Mouse (Mus musculus) hindbrain, embryonic 11.5 days (tissue): ENCODE measurements at regions not wholly inside any gene's neighbourhood (a gene's known extent, or its start where the extent isn't known, plus 50 kb on each side); places are given as distances from the start of the nearest gene placed in this dataset.

Experiments
- ATAC-seq: fragments of 200-750 bp; cut with Nextera tagmentation; 2 replicates; pipeline ENCODE4 v1.8.0; 2017; ENCODE audit warnings: mild to moderate bottlenecking, moderate TSS enrichment, moderate library complexity; ENCODE audit not compliant: low FRiP score
- DNase-seq: peaks from one replicate; pipeline ENCODE4 v3.0.0-alpha.2; 2015; ENCODE audit warnings: low spot score
- H3K27ac ChIP-seq: fragments of 300-500 bp; sonication (generic); 2 replicates; pipeline ENCODE4 v1.5.1; 2014; ENCODE audit warnings: mild to moderate bottlenecking, low read depth, low read length
- H3K27me3 ChIP-seq: fragments of 300-500 bp; sonication (generic); 2 replicates; pipeline ENCODE4 v1.6.1; 2014; ENCODE audit warnings: mild to moderate bottlenecking, low read length, moderate library complexity, mixed read lengths; ENCODE audit not compliant: control insufficient read depth, insufficient read depth
- H3K36me3 ChIP-seq: fragments of 300-500 bp; sonication (generic); 2 replicates; pipeline ENCODE4 v1.6.1; 2014; ENCODE audit warnings: mild to moderate bottlenecking, low read length, moderate library complexity, mixed read lengths; ENCODE audit not compliant: control insufficient read depth, insufficient read depth
- H3K4me1 ChIP-seq: fragments of 300-500 bp; sonication (generic); replicated peaks from 2 replicates; pipeline ENCODE4 v1.6.1; 2014; ENCODE audit warnings: low read length, mixed read lengths; ENCODE audit not compliant: control insufficient read depth, insufficient read depth
- H3K4me2 ChIP-seq: fragments of 300-500 bp; sonication (generic); replicated peaks from 2 replicates; pipeline ENCODE4 v1.6.1; 2014; ENCODE audit warnings: mild to moderate bottlenecking, low read depth, low read length
- H3K4me3 ChIP-seq: fragments of 300-500 bp; sonication (generic); 2 replicates; pipeline ENCODE4 v1.5.1; 2014; ENCODE audit warnings: low read depth, low read length
- H3K9ac ChIP-seq: fragments of 300-500 bp; sonication (generic); 2 replicates; pipeline ENCODE4 v1.6.1; 2014; ENCODE audit warnings: low read depth, low read length
- H3K9me3 ChIP-seq: fragments of 300-500 bp; sonication (generic); 2 replicates; pipeline ENCODE4 v1.6.1; 2016; ENCODE audit warnings: low read length; ENCODE audit not compliant: control insufficient read depth
- WGBS: fragments of 180-500 bp; shearing (Covaris S2); extraction: QIAGEN DNeasy Blood & Tissue Kit; methylation state at CpG from one replicate; pipeline ENCODE4 v1.1.7; 2014; 5-methylcytosine and 5-hydroxymethylcytosine counted together

DNA sequence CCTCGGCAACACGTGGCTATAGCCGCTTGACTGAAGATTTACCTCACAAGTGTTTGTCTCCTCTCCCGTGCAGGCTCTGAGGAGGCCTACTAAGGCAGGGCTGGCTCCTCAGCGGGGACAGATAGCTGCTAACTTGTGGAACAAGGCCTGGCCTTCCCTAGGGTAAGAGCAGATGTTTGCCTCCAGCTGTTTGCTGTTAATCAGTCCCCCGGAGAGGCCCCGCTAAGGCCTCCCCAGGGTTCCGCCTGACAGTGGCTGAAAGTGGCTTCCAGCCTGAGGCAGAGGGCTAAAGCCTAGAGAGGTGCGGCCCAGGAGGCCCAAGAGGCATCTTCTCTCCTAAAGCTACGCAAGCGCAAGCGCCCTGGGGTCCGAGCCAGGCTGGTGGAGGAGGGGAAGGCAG, 52.1 kb upstream of the Dlx4 start:
- DNase-seq (no peak), ATAC-seq (no peak)
- peaks cover 29% of the 10 kb centered on the region for H3K27me3 ChIP-seq
- no peaks in the 10 kb centered on the region for H3K9me3 ChIP-seq
- H3K9ac ChIP-seq = no peak overlapping the region
- H3K27ac ChIP-seq = no peak overlapping the region
- 42% methylated on average over 13 of the region's 13 CpGs for WGBS
- H3K4me2 ChIP-seq = no peak overlapping the region
- no peaks in the 10 kb centered on the region for H3K36me3 ChIP-seq
- peaks cover 6% of the 10 kb centered on the region; the same call in 1 of the 2 replicates for H3K4me1 ChIP-seq
- no peak overlapping the region for H3K4me3 ChIP-seq

- Histone ChIP-seq H3K9me3 (no peaks in the 10 kb centered on the region), H3K4me3 (no peak overlapping the region), H3K27ac (no peak overlapping the region), H3K4me2 (no peak overlapping the region), H3K36me3 (no peaks in the 10 kb centered on the region), H3K27me3 (peaks cover 31% of the 10 kb centered on the region), H3K4me1 (peaks cover 6% of the 10 kb centered on the region; the same call in 1 of the 2 replicates), H3K9ac (no peak overlapping the region)
- DNase-seq (no peak), ATAC-seq (no peak)
- WGBS = 63% methylated on average over 3 of the region's 3 CpGs
These were observed 54.9 kb upstream of the Dlx4 start for GRCm38 (mm10) chr11:95200971-95201370.

GRCm38 (mm10) chr11:95210185-95211030, 50.9 kb upstream of the Tac4 start:
- no peaks in the 10 kb centered on the region for H3K36me3 ChIP-seq
- 4% methylated on average over 21 of the region's 22 CpGs for WGBS
- H3K27me3 ChIP-seq = no peaks in the 10 kb centered on the region; the same call in 1 of the 2 replicates
- DNase-seq (peak; percentile 77), ATAC-seq (peak; percentile 64)
- no peaks in the 10 kb centered on the region for H3K9me3 ChIP-seq
- no peak overlapping the region for H3K27ac ChIP-seq
- peak overlapping the region; percentile 29 for H3K4me3 ChIP-seq
- H3K4me1 ChIP-seq = peaks cover 10% of the 10 kb centered on the region
- peak overlapping the region; percentile 15; the same call in 1 of the 2 replicates for H3K9ac ChIP-seq
- H3K4me2 ChIP-seq = peak overlapping the region; percentile 58

GRCm38 (mm10) chr11:95211031-95211425, 50.3 kb upstream of the Tac4 start:
- ATAC-seq (peak; percentile 38), DNase-seq (no peak)
- no peaks in the 10 kb centered on the region for H3K36me3 ChIP-seq
- H3K4me2 ChIP-seq = no peak overlapping the region
- no peak overlapping the region for H3K27ac ChIP-seq
- peaks cover 10% of the 10 kb centered on the region for H3K4me1 ChIP-seq
- WGBS = 16% methylated on average over 5 of the region's 5 CpGs
- H3K9me3 ChIP-seq = no peaks in the 10 kb centered on the region
- peaks cover 2% of the 10 kb centered on the region; the same call in 1 of the 2 replicates for H3K27me3 ChIP-seq
- no peak overlapping the region; the same call in 1 of the 2 replicates for H3K4me3 ChIP-seq
- no peak overlapping the region for H3K9ac ChIP-seq
